Mouse (Mus musculus): ENCODE results near the gene Pabpc1l.
A peak's percentile ranks its signal among the peaks of the same experiment; 100 is the strongest.

Pabpc1l gene

GRCm38 (mm10) chr2:164025150-164025549, at the start of gene Pabpc1l:
TSS of gene Pabpc1l (plus strand) at chr2:164025450.
- no peak for DNase-seq

DNA sequence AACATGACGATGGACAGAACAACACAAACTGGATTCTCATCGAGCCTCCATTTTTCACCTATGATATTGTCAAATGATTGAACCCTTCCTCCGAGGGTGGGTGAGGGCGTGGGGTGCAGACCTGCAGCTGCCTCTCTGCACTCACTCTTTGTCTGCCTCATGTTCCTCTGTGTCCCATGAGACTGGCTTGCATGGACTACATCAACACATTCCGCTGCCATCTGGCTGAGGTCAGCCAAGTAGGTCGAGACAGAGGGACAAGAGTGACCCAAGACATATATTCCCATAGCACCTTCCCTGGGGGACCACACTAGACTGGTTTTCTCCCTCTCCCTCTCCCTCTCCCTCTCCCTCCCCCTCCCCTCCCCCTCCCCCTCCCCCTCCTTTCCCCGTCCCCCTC, 48.8 kb upstream of the Pabpc1l start:
- no peak for DNase-seq

DNA sequence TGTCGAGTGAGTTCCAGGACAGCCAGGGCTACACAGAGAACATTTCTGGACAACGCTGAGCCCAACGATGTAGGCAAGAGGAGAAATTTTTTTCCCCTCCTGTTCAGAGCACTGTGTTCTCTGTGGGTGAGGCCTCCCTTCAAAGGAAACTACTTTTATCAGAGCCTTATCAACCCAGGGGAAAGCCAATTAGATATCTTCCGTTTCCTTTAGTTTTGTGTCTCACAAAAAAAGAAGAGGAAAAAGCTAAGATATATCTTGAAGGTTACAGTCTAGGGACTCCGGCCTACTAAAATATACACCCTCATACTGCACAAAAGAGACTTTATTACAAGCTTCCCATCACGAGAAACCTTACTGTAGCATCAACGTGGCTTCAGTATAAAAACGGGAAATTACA, 38.0 kb upstream of the Pabpc1l start:
- DNase-seq, result no peak

DNA sequence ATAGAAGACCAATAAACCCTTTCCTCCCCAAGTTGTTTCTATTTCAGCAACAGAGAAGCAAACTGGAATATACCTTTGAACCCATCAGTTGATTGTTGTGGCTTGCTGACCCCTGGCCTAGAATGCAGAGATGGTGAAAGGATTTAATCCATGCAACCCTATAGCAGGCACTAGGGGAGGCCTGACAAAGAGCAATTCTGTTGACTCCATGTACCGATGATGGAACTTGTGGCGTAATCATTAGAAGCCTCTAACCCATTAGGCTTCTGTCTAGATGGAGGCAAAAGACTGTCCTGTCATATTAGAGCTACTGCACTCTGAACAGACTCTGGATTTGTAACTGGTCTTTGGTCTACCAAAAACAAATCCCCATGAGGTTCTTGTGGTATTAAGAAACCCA, 32.4 kb upstream of the Pabpc1l start:
- no peak for DNase-seq

DNA sequence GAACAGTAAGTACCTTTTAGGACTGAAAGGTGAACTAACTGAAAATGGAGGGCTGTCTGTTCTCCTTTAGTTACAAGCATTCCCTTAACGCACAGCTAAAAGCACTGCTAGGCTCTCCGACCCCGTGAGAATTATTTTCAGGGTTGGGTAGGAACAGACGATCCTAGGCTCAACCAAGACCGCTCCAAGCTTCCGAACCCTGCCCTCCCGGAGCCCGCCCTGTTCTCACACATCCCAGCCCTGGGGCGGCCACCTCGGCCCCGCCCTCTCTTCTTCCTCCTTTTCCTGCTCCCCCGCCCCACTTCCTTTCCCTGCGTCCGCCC, 30.6 kb upstream of the Pabpc1l start, which contains the start of gene Ywhab:
Ywhab (plus strand) TSS at position 307 of the 323 bp plus-strand sequence.
- DNase-seq, result no peak

- DNase-seq, result peak; percentile 96 to 98
Observed at GRCm38 (mm10) chr2:163994977-163995862, 30.0 kb upstream of the Pabpc1l start.

DNA sequence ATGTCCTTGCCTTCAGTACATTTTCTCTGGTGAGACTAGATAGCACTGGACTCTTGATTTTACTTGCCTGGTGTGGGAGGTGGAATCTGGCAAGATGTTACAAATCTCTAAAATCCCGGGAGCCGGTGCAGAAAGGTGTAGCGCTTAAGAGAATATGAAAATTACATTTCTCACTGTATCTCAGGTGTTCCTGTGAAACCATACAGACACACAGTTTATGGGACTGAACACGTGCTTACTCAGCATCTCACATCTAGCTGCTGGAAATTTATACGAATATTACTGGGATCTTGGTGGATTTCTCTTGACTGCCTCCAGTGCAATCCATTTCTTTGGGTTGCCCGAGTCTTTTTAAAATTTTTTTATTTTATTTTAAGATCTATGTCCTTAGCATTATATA, 29.0 kb upstream of the Pabpc1l start:
- DNase-seq, result no peak

- no peak for DNase-seq
Observed at GRCm38 (mm10) chr2:163996899-163997298, 28.4 kb upstream of the Pabpc1l start.

GRCm38 (mm10) chr2:163998981-163999380, 26.3 kb upstream of the Pabpc1l start:
- DNase-seq, result no peak

- no peak for DNase-seq
Observed at GRCm38 (mm10) chr2:164002637-164003036, 22.6 kb upstream of the Pabpc1l start.

GRCm38 (mm10) chr2:164004503-164004902, 20.7 kb upstream of the Pabpc1l start:
- no peak for DNase-seq

GRCm38 (mm10) chr2:164006932-164007331, 18.3 kb upstream of the Pabpc1l start:
- peak; percentile 56 to 57 for DNase-seq

GRCm38 (mm10) chr2:164007547-164007946, 17.7 kb upstream of the Pabpc1l start:
- no peak for DNase-seq

DNA sequence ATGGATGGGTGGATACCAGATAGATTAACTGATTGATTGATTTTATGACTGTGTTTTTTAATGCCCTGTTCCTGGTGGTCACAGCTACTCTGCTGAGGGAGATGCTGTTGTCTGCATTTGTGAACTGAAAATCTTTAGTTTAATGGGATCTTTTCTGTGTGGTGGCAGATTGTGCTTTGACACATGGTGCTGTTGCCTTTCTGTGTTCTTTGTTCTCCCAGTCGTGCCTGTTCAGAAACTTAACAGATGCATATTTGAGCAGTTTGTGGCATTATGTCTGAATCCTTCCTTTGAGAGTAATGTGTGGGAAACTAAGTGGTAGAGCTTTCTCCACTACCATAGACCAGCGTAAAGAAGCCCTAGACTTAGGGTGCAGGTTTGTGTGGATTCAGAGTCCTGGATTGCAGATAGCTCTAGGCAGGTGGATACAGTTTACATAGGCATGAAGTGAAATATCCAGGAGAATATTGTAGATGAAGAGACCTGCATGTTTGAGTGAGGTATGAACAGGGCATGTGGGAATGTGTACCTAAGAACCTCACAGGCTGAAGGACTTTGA, 17.2 kb upstream of the Pabpc1l start:
- DNase-seq, result no peak

- no peak for DNase-seq
Observed at GRCm38 (mm10) chr2:164009227-164009626, 16.0 kb upstream of the Pabpc1l start.

- no peak for DNase-seq
Observed at GRCm38 (mm10) chr2:164010496-164010895, 14.8 kb upstream of the Pabpc1l start.

- no peak for DNase-seq
Observed at GRCm38 (mm10) chr2:164010944-164011343, 14.3 kb upstream of the Pabpc1l start.

GRCm38 (mm10) chr2:164015304-164015703, 9.9 kb upstream of the Pabpc1l start:
- no peak for DNase-seq

- DNase-seq, result no peak
Observed at GRCm38 (mm10) chr2:164018910-164019309, 6.3 kb upstream of the Pabpc1l start.

- DNase-seq, result no peak
Observed at GRCm38 (mm10) chr2:164019943-164020342, 5.3 kb upstream of the Pabpc1l start.

GRCm38 (mm10) chr2:164022104-164022503, 3.1 kb upstream of the Pabpc1l start:
- DNase-seq, result no peak

DNA sequence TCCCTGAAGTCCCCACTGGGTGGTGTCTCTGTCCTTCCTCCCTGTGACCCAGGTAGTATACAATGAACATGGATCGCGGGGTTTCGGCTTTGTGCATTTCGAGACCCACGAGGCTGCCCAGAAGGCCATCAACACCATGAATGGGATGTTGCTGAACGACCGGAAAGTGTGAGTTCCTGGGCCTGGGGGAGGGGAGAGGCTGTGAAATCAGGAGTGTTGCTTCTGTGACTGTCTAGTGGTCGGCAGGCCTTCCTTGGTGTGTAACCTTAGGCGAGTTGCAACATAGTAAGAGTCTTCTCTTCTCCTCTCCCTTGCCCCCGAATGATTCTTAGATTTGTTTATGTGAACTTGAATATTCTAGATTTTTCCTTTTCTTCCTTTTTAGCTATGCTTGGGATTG, 5.9 kb downstream of the Pabpc1l start:
- no peak for DNase-seq

DNA sequence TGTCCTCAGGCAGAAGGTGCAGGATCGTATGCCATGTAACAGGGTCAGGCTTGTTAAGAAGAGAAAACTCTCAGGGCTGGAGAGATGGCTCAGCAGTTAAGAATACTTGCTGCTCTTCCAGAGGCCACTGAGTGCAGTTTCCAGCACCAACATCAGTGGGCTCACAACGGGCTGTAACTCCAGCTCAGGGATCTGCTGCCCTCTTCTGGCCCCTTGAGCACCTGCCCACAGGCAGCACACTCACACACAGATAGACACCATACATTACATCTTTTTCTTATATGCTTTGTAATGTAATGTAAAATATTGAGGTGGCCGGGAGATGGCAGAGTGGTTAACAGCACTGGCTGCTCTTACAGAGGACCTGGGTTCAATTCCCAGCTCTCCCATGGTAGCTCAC, 7.7 kb downstream of the Pabpc1l start:
- DNase-seq, result no peak

- DNase-seq, result no peak
Observed at GRCm38 (mm10) chr2:164036520-164037019, 11.3 kb downstream of the Pabpc1l start.

Data from lung, postnatal 4 days (tissue).